8 mouse cellular contexts compared by ENCODE assay signal in the genomic region with DNA sequence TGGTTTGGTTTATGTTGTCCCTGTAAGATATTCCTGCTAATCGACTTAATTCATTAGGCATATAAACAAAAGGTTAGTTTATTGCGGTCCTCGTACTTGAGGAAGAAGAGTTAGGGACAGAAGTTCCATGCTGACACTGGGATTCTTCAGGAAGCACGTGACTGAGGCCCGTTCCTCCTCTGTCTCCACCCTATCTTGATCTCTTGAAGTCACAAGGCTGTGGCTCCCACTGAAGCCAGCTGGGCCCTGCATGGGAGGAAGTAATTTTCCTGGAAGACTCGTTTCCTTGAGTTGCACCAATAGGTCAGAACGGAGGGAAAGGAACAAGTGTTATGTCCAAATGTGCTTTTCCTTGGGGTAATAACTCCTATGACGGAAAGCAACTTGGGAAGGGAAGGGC. TPM values are rescaled to one million over a fixed set of nuclear protein-coding genes. Genes with fewer than 3 reads are reported as not detected.
DNase-seq lines count a peak whose midpoint lies in the region; ATAC-seq and TF ChIP-seq lines count a peak whose summit lies in the region.

No protein-coding gene starts in this region.

- no peak for ATAC-seq in erythroblast, adult 5-6 weeks (replicated peaks; ENCODE audit: low FRiP score, poor library complexity, severe bottlenecking)
- no peak for ATAC-seq in forebrain, embryonic 12.5 days (ENCODE audit: low FRiP score)
- ATAC-seq in hindbrain, postnatal 0 days = no peak
- ATAC-seq in liver, embryonic 14.5 days (ENCODE audit: insufficient read depth) = no peak
- ATAC-seq in stomach, embryonic 14.5 days (ENCODE audit: insufficient number of reproducible peaks, insufficient read depth, low FRiP score, low read depth) = no peak
- ATAC-seq in CD4-positive, CD25-positive, alpha-beta regulatory T cell, adult 4 months = no peak
- no peak for ATAC-seq in megakaryocyte progenitor cell, adult 5-6 weeks (replicated peaks; ENCODE audit: poor library complexity)

- TF ChIP-seq EP300 in liver, embryonic 14.5 days (IDR thresholded peaks at IDR 0.05; ENCODE audit: low read depth) = no peak

- H3K4me2 ChIP-seq in forebrain, embryonic 12.5 days = peak overlapping the region; percentile 66
- H3K4me2 ChIP-seq in hindbrain, postnatal 0 days (ENCODE audit: low read depth, low read length) = peak overlapping the region; percentile 83
- peak overlapping the region; percentile 84 for H3K4me2 ChIP-seq in liver, embryonic 14.5 days (ENCODE audit: low read depth)
- H3K4me2 ChIP-seq in stomach, embryonic 14.5 days (replicated peaks; ENCODE audit: low read depth, low read length) = peak overlapping the region; percentile 76

- no peak for DNase-seq in hindbrain, postnatal 0 days (ENCODE audit: low spot score)
- no peak for DNase-seq in liver, embryonic 14.5 days (ENCODE audit: low read depth in 3 of 3, low spot score in 3 of 3)

- no peak overlapping the region for H3K9ac ChIP-seq in forebrain, embryonic 12.5 days
- H3K9ac ChIP-seq in hindbrain, postnatal 0 days (replicated peaks; ENCODE audit: low read length) = 0 out of 2 replicates have a peak overlapping the region, but pooled peaks have one; percentile 84
- no peak overlapping the region; the same call in none of the 2 replicates for H3K9ac ChIP-seq in liver, embryonic 14.5 days (replicated peaks)
- no peak overlapping the region for H3K9ac ChIP-seq in stomach, embryonic 14.5 days (replicated peaks; ENCODE audit: low read depth, low read length)

- peaks cover 34% of the 10 kb centered on the region for H3K4me1 ChIP-seq in erythroblast, embryonic 14.5 days (ENCODE audit: control insufficient read depth)
- peaks cover 14% of the 10 kb centered on the region for H3K4me1 ChIP-seq in forebrain, embryonic 12.5 days
- peaks cover 7% of the 10 kb centered on the region for H3K4me1 ChIP-seq in hindbrain, postnatal 0 days (ENCODE audit: insufficient read depth, low read length)
- H3K4me1 ChIP-seq in liver, embryonic 14.5 days (replicated peaks; ENCODE audit: control insufficient read depth in 2 of 2, insufficient read depth in 2 of 2, low read length in 1 of 2) = peaks cover 0 to 17% of the 10 kb centered on the region in 2 experiments; a peak in 2 of 4 replicates
- peaks cover 4% of the 10 kb centered on the region; the same call in 1 of the 2 replicates for H3K4me1 ChIP-seq in stomach, embryonic 14.5 days (ENCODE audit: control insufficient read depth, insufficient read depth, low read length)

- no peaks in the 10 kb centered on the region for H3K9me3 ChIP-seq in erythroblast, embryonic 14.5 days (ENCODE audit: control insufficient read depth, low read length)
- no peaks in the 10 kb centered on the region for H3K9me3 ChIP-seq in forebrain, embryonic 12.5 days
- no peaks in the 10 kb centered on the region for H3K9me3 ChIP-seq in hindbrain, postnatal 0 days (ENCODE audit: low read length)
- H3K9me3 ChIP-seq in liver, embryonic 14.5 days (ENCODE audit: control insufficient read depth, low read length) = no peaks in the 10 kb centered on the region
- no peaks in the 10 kb centered on the region for H3K9me3 ChIP-seq in stomach, embryonic 14.5 days (ENCODE audit: control insufficient read depth, low read depth, low read length)

- no peak for TF ChIP-seq CTCF in hindbrain, postnatal 0 days (IDR thresholded peaks at IDR 0.05; ENCODE audit: low read depth)
- no peak for TF ChIP-seq CTCF in liver, embryonic 14.5 days (IDR thresholded peaks at IDR 0.05; ENCODE audit: low read depth)

- H3K27me3 ChIP-seq in erythroblast, embryonic 14.5 days (ENCODE audit: control insufficient read depth) = no peaks in the 10 kb centered on the region
- H3K27me3 ChIP-seq in forebrain, embryonic 12.5 days = no peaks in the 10 kb centered on the region
- H3K27me3 ChIP-seq in hindbrain, postnatal 0 days (ENCODE audit: insufficient read depth, low read length) = no peaks in the 10 kb centered on the region
- H3K27me3 ChIP-seq in liver, embryonic 14.5 days (ENCODE audit: control insufficient read depth, insufficient read depth, low read length) = no peaks in the 10 kb centered on the region
- no peaks in the 10 kb centered on the region for H3K27me3 ChIP-seq in stomach, embryonic 14.5 days (ENCODE audit: control insufficient read depth, insufficient read depth, low read length)

- 80% methylated on average over 8 of the region's 8 CpGs for WGBS in forebrain, embryonic 12.5 days
- WGBS in hindbrain, postnatal 0 days = 75% methylated on average over 8 of the region's 8 CpGs
- 50% methylated on average over 8 of the region's 8 CpGs for WGBS in liver, embryonic 14.5 days (ENCODE audit: insufficient replicate concordance)
- WGBS in stomach, embryonic 14.5 days = 62% methylated on average over 8 of the region's 8 CpGs

- H3K4me3 ChIP-seq in erythroblast, embryonic 14.5 days (replicated peaks) = peak overlapping the region; percentile 94
- H3K4me3 ChIP-seq in forebrain, embryonic 12.5 days (replicated peaks) = peak overlapping the region; percentile 74
- H3K4me3 ChIP-seq in hindbrain, postnatal 0 days (ENCODE audit: low read length) = peak overlapping the region; percentile 76
- peak overlapping the region in 1 of 2 experiments; percentile 83; a peak in 2 of 4 replicates for H3K4me3 ChIP-seq in liver, embryonic 14.5 days (ENCODE audit: insufficient read depth in 1 of 2, low read depth in 2 of 2, low read length in 2 of 2)
- peak overlapping the region; percentile 79; the same call in 1 of the 2 replicates for H3K4me3 ChIP-seq in stomach, embryonic 14.5 days (ENCODE audit: low read depth, low read length)

- H3K36me3 ChIP-seq in erythroblast, embryonic 14.5 days (ENCODE audit: control insufficient read depth) = peaks cover 6% of the 10 kb centered on the region
- no peaks in the 10 kb centered on the region; the same call in none of the 2 replicates for H3K36me3 ChIP-seq in forebrain, embryonic 12.5 days (replicated peaks)
- no peaks in the 10 kb centered on the region for H3K36me3 ChIP-seq in hindbrain, postnatal 0 days (ENCODE audit: insufficient read depth, low read length)
- no peaks in the 10 kb centered on the region for H3K36me3 ChIP-seq in liver, embryonic 14.5 days (replicated peaks; ENCODE audit: control insufficient read depth, insufficient read depth, low read depth)
- H3K36me3 ChIP-seq in stomach, embryonic 14.5 days (ENCODE audit: control insufficient read depth, insufficient read depth, low read length) = no peaks in the 10 kb centered on the region; the same call in 1 of the 2 replicates

- no peak overlapping the region for H3K27ac ChIP-seq in forebrain, embryonic 12.5 days
- H3K27ac ChIP-seq in hindbrain, postnatal 0 days = peak overlapping the region; percentile 83; the same call in 1 of the 2 replicates
- H3K27ac ChIP-seq in liver, embryonic 14.5 days = no peak overlapping the region
- H3K27ac ChIP-seq in stomach, embryonic 14.5 days (ENCODE audit: low read length) = no peak overlapping the region

RNA-seq across cellular contexts. Expression of a gene that starts 1.0 kb away (rescaled TPM):
- polyA plus RNA-seq in erythroblast, embryonic 14.5 days (2012) = not detected in 2 replicates
- total RNA-seq in erythroblast, adult 5-6 weeks (2015; ENCODE audit: low replicate concordance) = 0.63 and 2.7 TPM in 2 replicates
- 0.68 and 4.5 TPM in 2 replicates for total RNA-seq in erythroblast, adult 5-6 weeks (2017; ENCODE audit: low replicate concordance)
- 8.9 and 11.8 TPM in 2 replicates for polyA plus RNA-seq in forebrain, embryonic 12.5 days (2016; fragmentation: Nextera tagmentation; extraction: Ambion mirVana)
- 26.5 and 45.4 TPM in 2 replicates for total RNA-seq in hindbrain, postnatal 0 days (2014; rRNA removed)
- 6.4 and 10.7 TPM in 2 replicates for polyA plus RNA-seq in hindbrain, postnatal 0 days (2015; fragmentation: Nextera tagmentation; extraction: Ambion mirVana)
- 2.1 and 2.4 TPM in 2 replicates for polyA plus RNA-seq in liver, embryonic 14.5 days (2012; rRNA removed)
- 1.1 and 2.1 TPM in 2 replicates for polyA plus RNA-seq in liver, embryonic 14.5 days (2014; fragmentation: Nextera tagmentation; extraction: Ambion mirVana)
- 9.6 and 10.3 TPM in 2 replicates for polyA plus RNA-seq in stomach, embryonic 14.5 days (2014; fragmentation: Nextera tagmentation; extraction: Ambion mirVana)
- 1 to 10 TPM; 6.8 to 7.5 TPM for polyA plus RNA-seq in CD4-positive, CD25-positive, alpha-beta regulatory T cell, adult 4 months (2017; shearing (Covaris generic))
- total RNA-seq in megakaryocyte progenitor cell, adult 5-6 weeks (2015) = 5.0 and 9.0 TPM in 2 replicates
- 3.8 and 5.0 TPM in 2 replicates for total RNA-seq in megakaryocyte progenitor cell, adult 5-6 weeks (2017)

RNA-seq across cellular contexts. Expression of a gene that starts 1.1 kb away (rescaled TPM):
- polyA plus RNA-seq in erythroblast, embryonic 14.5 days (2012) = 0.06 and 0.79 TPM in 2 replicates
- total RNA-seq in erythroblast, adult 5-6 weeks (2015; ENCODE audit: low replicate concordance) = 4.6 and 14.4 TPM in 2 replicates
- 2.4 and 8.1 TPM in 2 replicates for total RNA-seq in erythroblast, adult 5-6 weeks (2017; ENCODE audit: low replicate concordance)
- 16.0 and 16.3 TPM in 2 replicates for polyA plus RNA-seq in forebrain, embryonic 12.5 days (2016; fragmentation: Nextera tagmentation; extraction: Ambion mirVana)
- total RNA-seq in hindbrain, postnatal 0 days (2014; rRNA removed) = 6.6 and 9.7 TPM in 2 replicates
- polyA plus RNA-seq in hindbrain, postnatal 0 days (2015; fragmentation: Nextera tagmentation; extraction: Ambion mirVana) = 15.0 TPM in 2 replicates
- polyA plus RNA-seq in liver, embryonic 14.5 days (2012; rRNA removed) = 4.0 and 5.9 TPM in 2 replicates
- 7.1 and 8.6 TPM in 2 replicates for polyA plus RNA-seq in liver, embryonic 14.5 days (2014; fragmentation: Nextera tagmentation; extraction: Ambion mirVana)
- 18.4 and 19.4 TPM in 2 replicates for polyA plus RNA-seq in stomach, embryonic 14.5 days (2014; fragmentation: Nextera tagmentation; extraction: Ambion mirVana)
- 10 to 100 TPM; 15.6 to 17.7 TPM for polyA plus RNA-seq in CD4-positive, CD25-positive, alpha-beta regulatory T cell, adult 4 months (2017; shearing (Covaris generic))
- total RNA-seq in megakaryocyte progenitor cell, adult 5-6 weeks (2015) = 46.3 and 59.6 TPM in 2 replicates
- total RNA-seq in megakaryocyte progenitor cell, adult 5-6 weeks (2017) = 37.6 and 43.7 TPM in 2 replicates
